Mouse (Mus musculus): Measurements from ENCODE around the gene Fam98a. TPM values are rescaled to one million over a fixed set of nuclear protein-coding genes. Genes with fewer than 3 reads are reported as not detected.

The Fam98a gene
- polyA plus RNA-seq, 1 experiment, result 21.6 TPM

- H3K4me3 ChIP-seq (replicated peaks; ENCODE audit: control insufficient read depth, low read depth, low read length), result no peak overlapping the region
- H3K27ac ChIP-seq (ENCODE audit: control insufficient read depth, insufficient read depth, low read depth, low read length, poor library complexity), result peak overlapping the region; percentile 51; the same call in 1 of the 2 replicates
- WGBS, result 20% methylated on average over 8 of the region's 8 CpGs
- no peak for TF ChIP-seq POLR2A (IDR thresholded peaks at IDR 0.05; ENCODE audit: borderline replicate concordance, control insufficient read depth, low read depth, low read length)
- no peak for TF ChIP-seq CTCF (IDR thresholded peaks at IDR 0.05; ENCODE audit: control insufficient read depth, insufficient read depth, low read length)
- H3K4me1 ChIP-seq (ENCODE audit: control insufficient read depth, insufficient read depth, low read length), result peaks cover 1% of the 10 kb centered on the region; the same call in 1 of the 2 replicates
Measured at GRCm38 (mm10) chr17:75518181-75518901, 33.4 kb downstream of the Fam98a start.

GRCm38 (mm10) chr17:75516591-75516990, 35.2 kb downstream of the Fam98a start:
- 72% methylated on average over 4 of the region's 4 CpGs for WGBS
- Histone ChIP-seq H3K27ac (ENCODE audit: control insufficient read depth, insufficient read depth, low read depth, low read length, poor library complexity) (no peak overlapping the region), H3K4me1 (ENCODE audit: control insufficient read depth, insufficient read depth, low read length) (no peaks in the 10 kb centered on the region; the same call in 1 of the 2 replicates), H3K4me3 (replicated peaks; ENCODE audit: control insufficient read depth, low read depth, low read length) (no peak overlapping the region)
- TF ChIP-seq POLR2A (IDR thresholded peaks at IDR 0.05; ENCODE audit: borderline replicate concordance, control insufficient read depth, low read depth, low read length) (no peak), CTCF (IDR thresholded peaks at IDR 0.05; ENCODE audit: control insufficient read depth, insufficient read depth, low read length) (no peak)

- H3K4me3 ChIP-seq (replicated peaks; ENCODE audit: control insufficient read depth, low read depth, low read length), result no peak overlapping the region
- peaks cover 1% of the 10 kb centered on the region; the same call in 1 of the 2 replicates for H3K4me1 ChIP-seq (ENCODE audit: control insufficient read depth, insufficient read depth, low read length)
- no peak overlapping the region for H3K27ac ChIP-seq (ENCODE audit: control insufficient read depth, insufficient read depth, low read depth, low read length, poor library complexity)
- no peak for TF ChIP-seq CTCF (IDR thresholded peaks at IDR 0.05; ENCODE audit: control insufficient read depth, insufficient read depth, low read length)
- TF ChIP-seq POLR2A (IDR thresholded peaks at IDR 0.05; ENCODE audit: borderline replicate concordance, control insufficient read depth, low read depth, low read length), result no peak
- WGBS, result 85% methylated on average over 5 of the region's 5 CpGs
Measured at GRCm38 (mm10) chr17:75509257-75509656, 42.5 kb downstream of the Fam98a start.

GRCm38 (mm10) chr17:75506708-75507641, 44.8 kb downstream of the Fam98a start:
- TF ChIP-seq CTCF (IDR thresholded peaks at IDR 0.05; ENCODE audit: control insufficient read depth, insufficient read depth, low read length), result no peak
- no peak for TF ChIP-seq POLR2A (IDR thresholded peaks at IDR 0.05; ENCODE audit: borderline replicate concordance, control insufficient read depth, low read depth, low read length)
- H3K4me1 ChIP-seq (ENCODE audit: control insufficient read depth, insufficient read depth, low read length), result peaks cover 1% of the 10 kb centered on the region; the same call in 1 of the 2 replicates
- H3K4me3 ChIP-seq (replicated peaks; ENCODE audit: control insufficient read depth, low read depth, low read length), result no peak overlapping the region
- 76% methylated on average over 10 of the region's 10 CpGs for WGBS
- H3K27ac ChIP-seq (ENCODE audit: control insufficient read depth, insufficient read depth, low read depth, low read length, poor library complexity), result no peak overlapping the region

- WGBS, result 77% methylated on average over 10 of the region's 10 CpGs
- no peak for TF ChIP-seq POLR2A (IDR thresholded peaks at IDR 0.05; ENCODE audit: borderline replicate concordance, control insufficient read depth, low read depth, low read length)
- no peak for TF ChIP-seq CTCF (IDR thresholded peaks at IDR 0.05; ENCODE audit: control insufficient read depth, insufficient read depth, low read length)
- peaks cover 1% of the 10 kb centered on the region; the same call in 1 of the 2 replicates for H3K4me1 ChIP-seq (ENCODE audit: control insufficient read depth, insufficient read depth, low read length)
- no peak overlapping the region for H3K4me3 ChIP-seq (replicated peaks; ENCODE audit: control insufficient read depth, low read depth, low read length)
- no peak overlapping the region for H3K27ac ChIP-seq (ENCODE audit: control insufficient read depth, insufficient read depth, low read depth, low read length, poor library complexity)
Measured at GRCm38 (mm10) chr17:75506097-75506675, 45.6 kb downstream of the Fam98a start.

- H3K27ac ChIP-seq (ENCODE audit: control insufficient read depth, insufficient read depth, low read depth, low read length, poor library complexity), result no peak overlapping the region
- peaks cover 1% of the 10 kb centered on the region; the same call in 1 of the 2 replicates for H3K4me1 ChIP-seq (ENCODE audit: control insufficient read depth, insufficient read depth, low read length)
- no peak overlapping the region for H3K4me3 ChIP-seq (replicated peaks; ENCODE audit: control insufficient read depth, low read depth, low read length)
- WGBS, result 59% methylated on average over 5 of the region's 5 CpGs
- TF ChIP-seq POLR2A (IDR thresholded peaks at IDR 0.05; ENCODE audit: borderline replicate concordance, control insufficient read depth, low read depth, low read length) (no peak), CTCF (IDR thresholded peaks at IDR 0.05; ENCODE audit: control insufficient read depth, insufficient read depth, low read length) (no peak)
Measured at GRCm38 (mm10) chr17:75505053-75505452, 46.7 kb downstream of the Fam98a start.

- WGBS, result 77% methylated on average over 3 of the region's 3 CpGs
- Histone ChIP-seq H3K4me1 (ENCODE audit: control insufficient read depth, insufficient read depth, low read length) (peaks cover 1% of the 10 kb centered on the region; the same call in 1 of the 2 replicates), H3K27ac (ENCODE audit: control insufficient read depth, insufficient read depth, low read depth, low read length, poor library complexity) (no peak overlapping the region), H3K4me3 (replicated peaks; ENCODE audit: control insufficient read depth, low read depth, low read length) (no peak overlapping the region)
- TF ChIP-seq CTCF (IDR thresholded peaks at IDR 0.05; ENCODE audit: control insufficient read depth, insufficient read depth, low read length) (no peak), POLR2A (IDR thresholded peaks at IDR 0.05; ENCODE audit: borderline replicate concordance, control insufficient read depth, low read depth, low read length) (no peak)
Measured at GRCm38 (mm10) chr17:75503031-75503430, 48.7 kb downstream of the Fam98a start.
